Mouse (Mus musculus) bone marrow, adult 2 months (tissue): ENCODE measurements around the gene Cab39. TPM values are rescaled to one million over a fixed set of nuclear protein-coding genes. Genes with fewer than 3 reads are reported as not detected.
A peak's percentile ranks its signal among the peaks of the same experiment; 100 is the strongest.

ENCODE experiments used
- H3K27ac ChIP-seq: fragments of 200-500 bp; 2 replicates; pipeline ENCODE4 v1.5.1; 2012; ENCODE audit warnings: low read depth, mild to moderate bottlenecking, control low read depth, inconsistent platforms, low read length; ENCODE audit not compliant: control insufficient read depth, poor library complexity, insufficient read depth
- H3K4me1 ChIP-seq: fragments of 200-500 bp; 2 replicates; pipeline ENCODE4 v1.6.1; 2011; ENCODE audit warnings: low read length; ENCODE audit not compliant: control insufficient read depth, insufficient read depth
- H3K4me3 ChIP-seq: fragments of 200-500 bp; replicated peaks from 2 replicates; pipeline ENCODE3; 2011; ENCODE audit warnings: mild to moderate bottlenecking, low read depth, low read length, control low read depth; ENCODE audit not compliant: control insufficient read depth
- CTCF ChIP-seq: fragments of 200-500 bp; IDR thresholded peaks from 2 replicates; pipeline ENCODE4 v1.5.1; 2011; ENCODE audit warnings: low read length, control low read depth; ENCODE audit not compliant: control insufficient read depth, insufficient read depth
- POLR2A ChIP-seq: fragments of 200-500 bp; IDR thresholded peaks from 2 replicates; pipeline ENCODE4 v1.6.1; 2011; ENCODE audit warnings: low read depth, mild to moderate bottlenecking, control low read depth, low read length, borderline replicate concordance; ENCODE audit not compliant: control insufficient read depth
- WGBS: fragments of 180-500 bp; shearing (Covaris S2); methylation state at CpG from one replicate; pipeline ENCODE4 v1.1.7; 2018; 5-methylcytosine and 5-hydroxymethylcytosine counted together
- polyA plus RNA-seq: library from polyadenylated mRNA; stranded (reverse); fragments of >200 nt; gene quantifications from 2 replicates; pipeline ENCODE4 v1.2.4, GENCODE M21; 2011; ENCODE audit warnings: low replicate concordance; ENCODE audit not compliant: missing spikeins, insufficient read depth, insufficient read length

The Cab39 gene
- polyA plus RNA-seq, 1 experiment, result 25.7 TPM

GRCm38 (mm10) chr1:85894748-85895360, 101.6 kb downstream of the Cab39 start:
- Histone ChIP-seq H3K27ac (no peak overlapping the region), H3K4me1 (no peaks in the 10 kb centered on the region; the same call in 1 of the 2 replicates), H3K4me3 (peak overlapping the region; percentile 65)
- TF ChIP-seq CTCF (no peak), POLR2A (no peak)
- WGBS, result under 1% methylated on average over 30 of the region's 30 CpGs

DNA sequence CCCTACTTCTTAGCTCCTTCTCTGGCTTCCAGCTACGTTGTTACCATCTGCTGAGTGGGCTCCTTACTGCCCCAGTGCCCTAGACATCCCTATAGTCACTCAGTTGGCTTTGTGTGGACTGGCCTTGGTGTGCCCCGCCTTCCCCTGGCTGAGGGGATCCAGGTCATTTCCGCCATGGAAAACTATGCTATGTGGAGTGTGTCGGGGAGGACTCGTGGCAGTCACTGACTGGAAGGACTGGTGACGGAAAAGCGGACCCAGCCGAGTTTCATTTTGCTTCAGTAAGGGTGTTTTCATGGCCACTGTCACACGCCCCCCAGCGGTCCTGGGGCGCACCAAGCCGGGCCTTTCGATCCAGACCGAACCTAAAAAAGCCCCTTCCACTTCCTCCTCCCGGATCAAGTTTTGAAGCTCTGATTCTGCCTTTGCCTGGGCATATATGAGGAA, 102.2 kb downstream of the Cab39 start:
- WGBS, result 6% methylated on average over 15 of the region's 15 CpGs
- Histone ChIP-seq H3K4me1 (no peaks in the 10 kb centered on the region; the same call in 1 of the 2 replicates), H3K4me3 (peak overlapping the region; percentile 65), H3K27ac (peak overlapping the region; percentile 2)
- TF ChIP-seq POLR2A (no peak), CTCF (peak; percentile 34; the same call in 1 of the 2 replicates)

DNA sequence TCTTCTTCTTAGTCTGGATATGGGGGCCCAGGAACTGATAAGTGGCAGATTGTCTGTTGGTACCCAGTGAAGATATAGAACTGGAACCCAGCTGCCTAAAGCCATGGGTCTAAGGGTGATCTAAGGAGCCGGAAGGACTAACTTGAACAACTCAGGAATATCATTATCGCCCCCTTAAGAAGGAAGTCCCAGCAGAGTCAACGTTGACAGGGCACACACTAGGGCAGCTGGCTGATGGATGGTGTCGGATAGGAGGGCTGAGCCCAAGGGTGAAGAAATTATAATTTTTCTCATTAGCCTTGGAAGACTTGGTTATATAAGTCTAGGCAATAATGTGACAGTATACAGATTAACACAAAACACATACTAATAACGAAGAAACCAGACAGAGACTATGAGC, 102.9 kb downstream of the Cab39 start:
- no peak overlapping the region for H3K4me3 ChIP-seq
- TF ChIP-seq CTCF, result no peak
- TF ChIP-seq POLR2A, result no peak
- no peaks in the 10 kb centered on the region; the same call in 1 of the 2 replicates for H3K4me1 ChIP-seq
- WGBS, result 78% methylated on average over 5 of the region's 5 CpGs
- no peak overlapping the region for H3K27ac ChIP-seq

DNA sequence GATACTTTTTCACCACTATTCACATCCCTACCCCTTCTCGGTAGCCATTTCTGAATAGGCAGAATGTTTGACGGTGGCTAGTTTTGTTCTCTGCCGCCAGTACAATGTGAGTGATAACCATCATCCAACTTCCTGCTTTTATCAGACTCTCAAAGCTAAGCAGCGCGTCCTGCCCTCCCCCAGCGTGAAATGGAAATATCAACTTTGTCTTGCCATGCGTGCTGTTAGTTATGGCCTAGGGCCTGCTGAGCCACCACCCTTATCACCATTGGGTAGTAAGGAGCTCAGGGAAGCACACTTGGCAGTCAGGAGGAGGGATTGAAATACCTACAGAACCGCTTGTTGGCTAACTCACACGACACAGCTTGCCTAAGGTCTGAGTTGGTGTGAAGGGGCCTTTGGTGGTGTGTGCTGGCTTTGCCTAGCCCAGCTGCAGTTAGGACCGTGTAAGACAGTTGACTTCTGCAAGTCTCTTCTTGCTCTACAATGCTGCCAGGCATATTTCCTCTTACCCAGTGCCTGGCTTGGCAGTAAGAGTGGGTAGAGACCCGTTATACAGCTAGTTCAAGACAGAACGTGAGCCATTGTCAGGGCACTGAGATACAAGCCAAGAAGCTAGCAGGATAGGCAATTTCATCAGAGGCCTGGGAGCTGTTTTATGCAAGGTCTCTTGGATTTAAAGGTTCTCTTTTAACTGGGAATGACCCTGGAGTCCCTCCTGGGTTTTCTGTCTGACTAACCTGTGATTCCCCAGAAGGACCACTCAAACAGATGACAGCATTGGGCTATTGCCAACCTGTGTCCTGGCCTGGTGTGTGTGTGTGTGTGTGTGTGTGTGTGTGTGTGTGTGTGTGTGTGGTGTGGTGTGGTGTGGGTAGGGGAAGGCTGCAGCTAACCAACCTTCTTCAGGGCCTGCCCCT, 103.8 kb downstream of the Cab39 start:
- no peaks in the 10 kb centered on the region; the same call in 1 of the 2 replicates for H3K4me1 ChIP-seq
- no peak overlapping the region for H3K4me3 ChIP-seq
- H3K27ac ChIP-seq, result no peak overlapping the region
- TF ChIP-seq CTCF (no peak), POLR2A (no peak)
- 23% methylated on average over 12 of the region's 12 CpGs for WGBS

DNA sequence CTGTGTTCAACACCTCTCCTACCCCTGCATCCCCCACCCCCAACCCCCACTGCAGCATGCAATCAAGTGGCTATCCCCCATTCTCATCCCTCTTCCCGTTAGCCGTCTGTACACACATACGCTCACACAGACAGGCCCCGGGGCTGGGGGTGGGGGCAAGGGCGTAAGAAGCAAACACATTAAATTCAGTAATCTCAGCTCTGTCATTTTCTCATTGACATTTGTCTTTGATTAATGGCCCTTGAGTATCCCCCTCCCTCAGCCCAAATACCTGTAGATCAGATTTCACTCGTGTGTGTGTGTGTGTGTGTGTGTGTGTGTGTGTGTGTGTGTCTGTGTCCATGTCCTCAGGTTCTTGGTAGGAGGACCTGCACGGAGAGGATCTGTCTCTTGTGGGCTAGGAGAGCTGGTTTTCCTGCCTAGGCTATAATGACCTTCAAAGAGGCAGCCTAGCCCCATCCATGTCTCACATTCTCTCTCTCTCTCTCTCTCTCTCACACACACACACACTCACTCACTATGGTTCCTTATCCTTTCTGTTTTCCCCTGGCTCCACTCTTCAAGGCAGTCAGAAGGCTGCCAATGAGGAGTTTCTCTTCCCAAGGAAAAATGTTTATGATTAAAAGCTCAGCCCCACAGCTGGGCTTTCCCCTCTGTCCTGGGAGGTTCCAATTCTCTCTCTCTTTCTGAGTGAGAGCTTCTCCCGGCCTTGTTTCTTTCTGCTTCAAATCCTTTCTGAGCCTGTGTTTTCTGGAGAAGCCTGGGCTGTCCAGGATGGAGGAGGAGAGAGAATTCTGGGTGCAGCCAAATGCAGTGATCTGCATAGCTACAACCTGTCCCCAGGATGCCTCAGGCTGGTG, 104.9 kb downstream of the Cab39 start:
- no peak overlapping the region for H3K4me3 ChIP-seq

DNA sequence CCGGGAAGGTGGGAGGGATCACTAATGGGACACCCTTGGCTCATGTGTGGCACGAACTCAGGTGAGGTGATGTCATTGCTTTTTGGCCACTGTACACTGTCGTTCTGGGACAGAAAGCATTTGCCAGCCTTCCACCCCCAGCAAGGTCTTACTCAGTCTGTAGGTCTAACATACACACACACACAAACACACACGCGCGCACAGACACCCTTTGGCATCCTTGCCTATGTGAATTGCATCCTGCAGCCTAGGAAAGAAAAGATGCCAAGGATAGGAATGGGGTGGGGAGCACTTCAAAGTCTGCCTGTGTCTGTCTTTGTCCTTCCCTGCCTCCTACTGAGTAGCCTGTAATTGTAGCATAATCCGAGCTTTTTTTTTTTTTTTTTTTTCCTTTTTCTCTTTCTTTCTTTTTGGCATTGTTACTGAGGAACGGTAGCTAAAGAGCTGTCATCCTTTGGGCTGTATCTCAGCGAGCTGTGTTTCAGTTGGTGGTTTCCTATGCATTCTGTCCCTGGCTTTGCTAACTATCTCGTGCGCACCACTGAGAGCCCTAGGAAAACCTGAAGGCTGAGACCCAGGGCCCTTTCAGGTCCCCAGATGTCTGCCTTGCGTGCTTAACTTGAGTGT, 105.6 kb downstream of the Cab39 start:
- WGBS, result 69% methylated on average over 12 of the region's 12 CpGs
- Histone ChIP-seq H3K27ac (no peak overlapping the region), H3K4me1 (no peaks in the 10 kb centered on the region; the same call in 1 of the 2 replicates), H3K4me3 (no peak overlapping the region)
- TF ChIP-seq POLR2A (no peak), CTCF (no peak)

More for the DNA sequence above, 104.9 kb downstream of the Cab39 start:
- TF ChIP-seq POLR2A (no peak), CTCF (no peak)
- 72% methylated on average over 8 of the region's 8 CpGs for WGBS
- no peaks in the 10 kb centered on the region; the same call in 1 of the 2 replicates for H3K4me1 ChIP-seq
- no peak overlapping the region for H3K27ac ChIP-seq

- Histone ChIP-seq H3K4me3 (no peak overlapping the region), H3K4me1 (no peaks in the 10 kb centered on the region; the same call in 1 of the 2 replicates), H3K27ac (no peak overlapping the region)
- TF ChIP-seq CTCF (no peak), POLR2A (no peak)
Measured at GRCm38 (mm10) chr1:85899388-85899761, 106.1 kb downstream of the Cab39 start.

DNA sequence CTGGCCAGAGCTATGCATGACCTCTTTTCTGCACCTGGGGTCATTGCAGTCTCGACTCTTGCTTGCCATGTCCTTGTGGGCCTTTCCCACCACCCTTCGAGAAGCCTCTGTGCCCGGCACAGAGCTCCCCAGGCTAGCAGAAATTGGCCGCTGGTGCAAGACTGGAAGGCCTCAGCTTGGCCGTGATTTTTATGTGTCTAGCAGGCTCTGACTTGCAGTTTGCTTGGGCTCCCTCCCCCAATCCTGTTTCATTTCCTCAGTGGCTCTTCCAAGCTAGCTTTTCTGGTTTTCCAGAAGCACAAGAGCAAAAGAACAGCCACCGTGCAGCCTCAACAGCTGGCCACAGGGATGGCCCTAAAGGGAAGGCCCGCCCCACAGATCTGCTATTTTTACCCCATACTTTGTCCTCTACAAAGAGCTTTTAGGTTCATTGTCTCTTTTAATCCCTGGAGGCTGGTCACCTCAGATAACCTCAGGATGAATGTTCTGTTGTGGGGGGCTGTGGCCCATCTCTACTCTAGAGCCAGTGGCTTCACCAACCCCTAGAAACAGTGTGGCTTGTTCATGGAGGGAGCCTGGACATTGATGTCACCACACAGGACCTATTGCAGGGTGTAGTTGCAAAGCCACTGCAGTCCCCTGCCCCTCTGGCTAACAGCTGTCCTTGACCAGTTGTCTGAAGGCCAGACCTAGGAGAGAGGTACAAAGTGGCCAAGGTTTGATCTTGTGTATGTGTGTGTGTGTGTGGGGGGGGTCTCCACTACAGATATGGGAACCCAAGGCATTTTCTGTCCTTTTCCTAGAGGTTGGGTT, 107.5 kb downstream of the Cab39 start:
- no peak for TF ChIP-seq CTCF
- TF ChIP-seq POLR2A, result no peak
- Histone ChIP-seq H3K27ac (no peak overlapping the region), H3K4me1 (no peaks in the 10 kb centered on the region; the same call in 1 of the 2 replicates), H3K4me3 (no peak overlapping the region)
- 64% methylated on average over 7 of the region's 7 CpGs for WGBS

Other genes with a start within 250 kb of the Cab39 start
- 2.4 TPM in 1 of 2 replicates, not detected in the other for gene G530012D18Rik, start 217.8 kb upstream of the Cab39 start, polyA plus RNA-seq
- 41.5 and 75.9 TPM in 2 replicates for gene Sp110, start 194.6 kb upstream of the Cab39 start, polyA plus RNA-seq
- 54.4 and 87.5 TPM in 2 replicates for gene Sp140, start 193.1 kb upstream of the Cab39 start, polyA plus RNA-seq
- 107 and 147 TPM in 2 replicates for gene Sp100, start 143.5 kb upstream of the Cab39 start, polyA plus RNA-seq
- gene A630001G21Rik, start 14.8 kb upstream of the Cab39 start, polyA plus RNA-seq, result 28.7 and 60.7 TPM in 2 replicates
- 10.8 and 17.6 TPM in 2 replicates for gene Itm2c, start 100.8 kb downstream of the Cab39 start, polyA plus RNA-seq
- not detected in 2 replicates for gene 4933407L21Rik, start 135.0 kb downstream of the Cab39 start, polyA plus RNA-seq
- gene Gpr55, start 167.6 kb downstream of the Cab39 start, polyA plus RNA-seq, result 0.25 TPM in 1 of 2 replicates, not detected in the other
- not detected in 2 replicates for gene Spata3, start 223.4 kb downstream of the Cab39 start, polyA plus RNA-seq